Comparison of ENCODE assay signal across 10 mouse cellular contexts in genomic region chr7:38173871-38174270, GRCm38 (mm10). TPM values are rescaled to one million over a fixed set of nuclear protein-coding genes. Genes with fewer than 3 reads are reported as not detected.
A peak's percentile ranks its signal among the peaks of the same experiment; 100 is the strongest.
DNase-seq lines count a peak whose midpoint lies in the region; ATAC-seq lines count a peak whose summit lies in the region.
"Had no signal": no experiment of that assay in that cellular context is flagged by ENCODE, and none has a peak within 500 bp of the region (broad histone marks: within the 10 kb centered on the region; RNA-seq: fewer than 3 reads in every experiment).

No protein-coding gene starts in this region.

- no peaks in the 10 kb centered on the region for H3K36me3 ChIP-seq in heart, embryonic 15.5 days
- no peaks in the 10 kb centered on the region for H3K36me3 ChIP-seq in embryonic facial prominence, embryonic 11.5 days (replicated peaks; ENCODE audit: control insufficient read depth, insufficient read depth, low read depth, low read length)
- no peaks in the 10 kb centered on the region for H3K36me3 ChIP-seq in hindbrain, embryonic 16.5 days (ENCODE audit: control insufficient read depth, insufficient read depth, low read length)
- H3K36me3 ChIP-seq in midbrain, embryonic 14.5 days (ENCODE audit: control insufficient read depth, insufficient read depth, low read length): no peaks in the 10 kb centered on the region

- H3K4me3 ChIP-seq in heart, embryonic 15.5 days: peak overlapping the region; percentile 44
- H3K4me3 ChIP-seq in embryonic facial prominence, embryonic 11.5 days (ENCODE audit: low read depth, low read length): peak overlapping the region; percentile 24
- peak overlapping the region; percentile 35 for H3K4me3 ChIP-seq in hindbrain, embryonic 16.5 days (ENCODE audit: low read length)
- H3K4me3 ChIP-seq in midbrain, embryonic 14.5 days (replicated peaks; ENCODE audit: low read depth, low read length): peak overlapping the region; percentile 25

- peak overlapping the region; percentile 42; the same call in 1 of the 2 replicates for H3K9ac ChIP-seq in heart, embryonic 15.5 days
- peak overlapping the region; percentile 73 for H3K9ac ChIP-seq in embryonic facial prominence, embryonic 11.5 days (replicated peaks; ENCODE audit: low read length)
- H3K9ac ChIP-seq in hindbrain, embryonic 16.5 days (ENCODE audit: low read depth, low read length): peak overlapping the region; percentile 72
- H3K9ac ChIP-seq in midbrain, embryonic 14.5 days (replicated peaks; ENCODE audit: low read length): peak overlapping the region; percentile 63

- no peak overlapping the region for H3K27ac ChIP-seq in heart, embryonic 15.5 days
- no peak overlapping the region for H3K27ac ChIP-seq in embryonic facial prominence, embryonic 11.5 days (replicated peaks; ENCODE audit: low read depth, low read length)
- no peak overlapping the region for H3K27ac ChIP-seq in hindbrain, embryonic 16.5 days (ENCODE audit: low read depth, low read length)
- H3K27ac ChIP-seq in midbrain, embryonic 14.5 days (replicated peaks; ENCODE audit: low read depth, low read length): peak overlapping the region; percentile 81
- H3K27ac ChIP-seq: macrophage had no signal

- intact Hi-C loops in heart, postnatal 36 days (cut with DNase I): no loop called here

- no peaks in the 10 kb centered on the region for H3K9me3 ChIP-seq in heart, embryonic 15.5 days (replicated peaks)
- no peaks in the 10 kb centered on the region for H3K9me3 ChIP-seq in embryonic facial prominence, embryonic 11.5 days (replicated peaks; ENCODE audit: control insufficient read depth, low read length)
- H3K9me3 ChIP-seq in hindbrain, embryonic 16.5 days (ENCODE audit: control insufficient read depth, low read length): no peaks in the 10 kb centered on the region
- no peaks in the 10 kb centered on the region for H3K9me3 ChIP-seq in midbrain, embryonic 14.5 days (ENCODE audit: control insufficient read depth, low read length)

- ATAC-seq in heart, embryonic 15.5 days (replicated peaks; ENCODE audit: insufficient number of reproducible peaks, insufficient read depth, low FRiP score, low read depth): no peak
- ATAC-seq in embryonic facial prominence, embryonic 11.5 days (replicated peaks; ENCODE audit: insufficient number of reproducible peaks, low FRiP score, low TSS enrichment, low read depth): no peak
- no peak; the same call in 1 of the 2 replicates for ATAC-seq in hindbrain, embryonic 16.5 days
- no peak for ATAC-seq in midbrain, embryonic 14.5 days (ENCODE audit: low FRiP score, low TSS enrichment)
- no peak for ATAC-seq in erythroblast, adult 5-6 weeks (replicated peaks; ENCODE audit: low FRiP score, poor library complexity, severe bottlenecking)

- DNase-seq in heart, postnatal 36 days: no peak
- DNase-seq in embryonic facial prominence, embryonic 11.5 days (ENCODE audit: low spot score): peak; percentile 39
- DNase-seq in midbrain, embryonic 14.5 days: no peak
- DNase-seq in left cerebral cortex, adult 11 months (ENCODE audit: low spot score): no peak
- no peak for DNase-seq in thymus, postnatal 25 days
- DNase-seq: gastrocnemius, postnatal 10 days had no signal

- peak overlapping the region; percentile 78 for H3K4me2 ChIP-seq in heart, embryonic 15.5 days
- peak overlapping the region; percentile 53 for H3K4me2 ChIP-seq in embryonic facial prominence, embryonic 11.5 days (ENCODE audit: low read depth, low read length)
- peak overlapping the region; percentile 68 for H3K4me2 ChIP-seq in hindbrain, embryonic 16.5 days (ENCODE audit: low read length)
- H3K4me2 ChIP-seq in midbrain, embryonic 14.5 days (ENCODE audit: low read length): peak overlapping the region; percentile 59

- peaks cover 11% of the 10 kb centered on the region for H3K4me1 ChIP-seq in heart, embryonic 15.5 days (replicated peaks)
- H3K4me1 ChIP-seq in embryonic facial prominence, embryonic 11.5 days (ENCODE audit: control insufficient read depth, insufficient read depth, low read length): no peaks in the 10 kb centered on the region
- H3K4me1 ChIP-seq in hindbrain, embryonic 16.5 days (ENCODE audit: control insufficient read depth, insufficient read depth, low read depth, low read length): peaks cover 10% of the 10 kb centered on the region
- peaks cover 13% of the 10 kb centered on the region for H3K4me1 ChIP-seq in midbrain, embryonic 14.5 days (ENCODE audit: control insufficient read depth, insufficient read depth, low read length)

- H3K27me3 ChIP-seq in heart, embryonic 15.5 days: peaks cover 18% of the 10 kb centered on the region
- H3K27me3 ChIP-seq in embryonic facial prominence, embryonic 11.5 days (ENCODE audit: control insufficient read depth, insufficient read depth, low read length): no peaks in the 10 kb centered on the region; the same call in 1 of the 2 replicates
- no peaks in the 10 kb centered on the region for H3K27me3 ChIP-seq in hindbrain, embryonic 16.5 days (replicated peaks; ENCODE audit: control insufficient read depth, insufficient read depth, low read length)
- H3K27me3 ChIP-seq in midbrain, embryonic 14.5 days (ENCODE audit: control insufficient read depth, insufficient read depth, low read length): no peaks in the 10 kb centered on the region

- WGBS in heart, embryonic 15.5 days: 23% methylated on average over 14 of the region's 14 CpGs
- 12% methylated on average over 14 of the region's 14 CpGs for WGBS in embryonic facial prominence, embryonic 11.5 days
- WGBS in hindbrain, embryonic 16.5 days: 9% methylated on average over 14 of the region's 14 CpGs
- WGBS in midbrain, embryonic 14.5 days: 8% methylated on average over 14 of the region's 14 CpGs

RNA-seq across cellular contexts. Expression of gene 1600014C10Rik, which starts 9.1 kb away (rescaled TPM):
- 14.9 and 20.4 TPM in 2 replicates for polyA plus RNA-seq in heart, embryonic 15.5 days (2015; fragmentation: Nextera tagmentation; extraction: Ambion mirVana)
- total RNA-seq in heart, postnatal 36 days (2021): 10 to 100 TPM; 29.2 to 34.7 TPM
- polyA plus RNA-seq in embryonic facial prominence, embryonic 11.5 days (2014; fragmentation: Nextera tagmentation; extraction: Ambion mirVana): 14.6 and 17.2 TPM in 2 replicates
- 32.7 and 33.7 TPM in 2 replicates for polyA plus RNA-seq in hindbrain, embryonic 16.5 days (2015; fragmentation: Nextera tagmentation; extraction: Ambion mirVana)
- polyA plus RNA-seq in midbrain, embryonic 14.5 days (2014; fragmentation: Nextera tagmentation; extraction: Ambion mirVana): 24.9 and 31.2 TPM in 2 replicates
- 4.8 and 10.6 TPM in 2 replicates for total RNA-seq in erythroblast, adult 5-6 weeks (2015; ENCODE audit: low replicate concordance)
- 7.7 and 8.8 TPM in 2 replicates for total RNA-seq in erythroblast, adult 5-6 weeks (2017; ENCODE audit: low replicate concordance)

RNA-seq across cellular contexts. Expression of gene Plekhf1, which starts 53.9 kb away (rescaled TPM):
- 5.4 and 6.4 TPM in 2 replicates for polyA plus RNA-seq in heart, embryonic 15.5 days (2015; fragmentation: Nextera tagmentation; extraction: Ambion mirVana)
- 1 to 10 TPM; 8.9 to 9.3 TPM for total RNA-seq in heart, postnatal 36 days (2021)
- polyA plus RNA-seq in embryonic facial prominence, embryonic 11.5 days (2014; fragmentation: Nextera tagmentation; extraction: Ambion mirVana): 3.0 and 3.1 TPM in 2 replicates
- 0.79 and 1.2 TPM in 2 replicates for polyA plus RNA-seq in hindbrain, embryonic 16.5 days (2015; fragmentation: Nextera tagmentation; extraction: Ambion mirVana)
- polyA plus RNA-seq in midbrain, embryonic 14.5 days (2014; fragmentation: Nextera tagmentation; extraction: Ambion mirVana): 0.22 and 0.37 TPM in 2 replicates
- total RNA-seq in erythroblast, adult 5-6 weeks (2015; ENCODE audit: low replicate concordance): 0.42 TPM in 1 of 2 replicates, not detected in the other
- 0.09 TPM in 1 of 2 replicates, not detected in the other for total RNA-seq in erythroblast, adult 5-6 weeks (2017; ENCODE audit: low replicate concordance)
